Mouse (Mus musculus) heart, embryonic 12.5 days (tissue): ENCODE data around the gene Adgra3. TPM values are rescaled to one million over a fixed set of nuclear protein-coding genes. Genes with fewer than 3 reads are reported as not detected.

ENCODE experiments used
- ATAC-seq: fragments of 200-750 bp; cut with Nextera tagmentation; 2 replicates; pipeline ENCODE4 v1.8.0; 2017; ENCODE audit warnings: moderate TSS enrichment, moderate library complexity; ENCODE audit not compliant: insufficient number of reproducible peaks, low FRiP score
- H3K27ac ChIP-seq: fragments of 300-500 bp; sonication (generic); 2 replicates; pipeline ENCODE4 v1.5.1; 2016; ENCODE audit warnings: mild to moderate bottlenecking, moderate library complexity; ENCODE audit not compliant: poor library complexity, severe bottlenecking
- H3K27me3 ChIP-seq: fragments of 300-500 bp; sonication (generic); replicated peaks from 2 replicates; pipeline ENCODE4 v1.6.1; 2016; ENCODE audit warnings: mild to moderate bottlenecking, moderate library complexity
- H3K36me3 ChIP-seq: fragments of 300-500 bp; sonication (generic); 2 replicates; pipeline ENCODE4 v1.6.1; 2016; ENCODE audit warnings: mild to moderate bottlenecking, moderate library complexity
- H3K4me1 ChIP-seq: fragments of 300-500 bp; sonication (generic); replicated peaks from 2 replicates; pipeline ENCODE4 v1.6.1; 2016; ENCODE audit warnings: mild to moderate bottlenecking
- H3K4me2 ChIP-seq: fragments of 300-500 bp; sonication (generic); 2 replicates; pipeline ENCODE4 v1.6.1; 2016; ENCODE audit warnings: mild to moderate bottlenecking, moderate library complexity
- H3K4me3 ChIP-seq: fragments of 300-500 bp; sonication (generic); 2 replicates; pipeline ENCODE4 v1.5.1; 2016; ENCODE audit warnings: mild to moderate bottlenecking
- H3K9ac ChIP-seq: fragments of 300-500 bp; sonication (generic); 2 replicates; pipeline ENCODE4 v1.6.1; 2016; ENCODE audit warnings: mild to moderate bottlenecking, moderate library complexity
- H3K9me3 ChIP-seq: fragments of 300-500 bp; sonication (generic); replicated peaks from 2 replicates; pipeline ENCODE4 v1.6.1; 2016; ENCODE audit warnings: mild to moderate bottlenecking, moderate library complexity
- WGBS: fragments of 180-500 bp; shearing (Covaris S2); methylation state at CpG from one replicate; pipeline ENCODE4 v1.1.7; 2016; 5-methylcytosine and 5-hydroxymethylcytosine counted together
- polyA plus RNA-seq: library from polyadenylated mRNA; unstranded; fragments of >200 nt; fragmentation: Nextera tagmentation; extraction: Ambion mirVana; gene quantifications from 2 replicates; pipeline ENCODE4 v1.2.1, GENCODE M21; 2016

Adgra3 gene
- polyA plus RNA-seq, 1 experiment from 2014 or later = 28.1 TPM

GRCm38 (mm10) chr5:49974211-49974610 is 84.6 kb downstream of the Adgra3 start:
- peaks cover 42% of the 10 kb centered on the region for H3K36me3 ChIP-seq
- ATAC-seq = no peak

GRCm38 (mm10) chr5:49969660-49970059 is 89.1 kb downstream of the Adgra3 start:
- WGBS = 85% methylated on average over 8 of the region's 8 CpGs
- Histone ChIP-seq H3K9ac (no peak overlapping the region), H3K4me2 (no peak overlapping the region), H3K27ac (no peak overlapping the region), H3K36me3 (peaks cover 35% of the 10 kb centered on the region), H3K4me3 (no peak overlapping the region), H3K27me3 (no peaks in the 10 kb centered on the region), H3K9me3 (no peaks in the 10 kb centered on the region), H3K4me1 (peaks cover 12% of the 10 kb centered on the region)
- no peak for ATAC-seq

More at GRCm38 (mm10) chr5:49974211-49974610, 84.6 kb downstream of the Adgra3 start:
- no peak overlapping the region for H3K4me2 ChIP-seq
- no peak overlapping the region for H3K9ac ChIP-seq
- H3K4me1 ChIP-seq = no peaks in the 10 kb centered on the region
- H3K27ac ChIP-seq = no peak overlapping the region
- H3K9me3 ChIP-seq = no peaks in the 10 kb centered on the region
- H3K4me3 ChIP-seq = no peak overlapping the region
- WGBS = 94% methylated on average over 4 of the region's 4 CpGs
- no peaks in the 10 kb centered on the region for H3K27me3 ChIP-seq

GRCm38 (mm10) chr5:49967726-49968125 is 91.1 kb downstream of the Adgra3 start:
- Histone ChIP-seq H3K9me3 (no peaks in the 10 kb centered on the region), H3K4me1 (peaks cover 12% of the 10 kb centered on the region), H3K36me3 (peaks cover 38% of the 10 kb centered on the region), H3K27me3 (no peaks in the 10 kb centered on the region), H3K9ac (no peak overlapping the region), H3K4me3 (no peak overlapping the region), H3K27ac (no peak overlapping the region), H3K4me2 (no peak overlapping the region)
- 74% methylated on average over 6 of the region's 6 CpGs for WGBS
- ATAC-seq = no peak

GRCm38 (mm10) chr5:49965810-49966209 is 93.0 kb downstream of the Adgra3 start:
- H3K4me2 ChIP-seq = no peak overlapping the region
- H3K4me3 ChIP-seq = no peak overlapping the region
- H3K9me3 ChIP-seq = no peaks in the 10 kb centered on the region
- no peak overlapping the region for H3K9ac ChIP-seq
- WGBS = 48% methylated on average over 8 of the region's 8 CpGs
- no peak for ATAC-seq
- no peak overlapping the region for H3K27ac ChIP-seq
- H3K27me3 ChIP-seq = no peaks in the 10 kb centered on the region
- H3K4me1 ChIP-seq = peaks cover 12% of the 10 kb centered on the region
- H3K36me3 ChIP-seq = peaks cover 41% of the 10 kb centered on the region

- no peak overlapping the region for H3K4me3 ChIP-seq
- WGBS = 82% methylated on average over 20 of the region's 20 CpGs
- no peak overlapping the region for H3K9ac ChIP-seq
- H3K9me3 ChIP-seq = no peaks in the 10 kb centered on the region
- H3K36me3 ChIP-seq = peaks cover 50% of the 10 kb centered on the region
- H3K27me3 ChIP-seq = no peaks in the 10 kb centered on the region
- ATAC-seq = no peak
- H3K27ac ChIP-seq = no peak overlapping the region
- H3K4me2 ChIP-seq = no peak overlapping the region
- peaks cover 11% of the 10 kb centered on the region for H3K4me1 ChIP-seq
Observed at GRCm38 (mm10) chr5:49961478-49962431, 97.1 kb downstream of the Adgra3 start.

- Histone ChIP-seq H3K4me3 (no peak overlapping the region), H3K27ac (no peak overlapping the region), H3K27me3 (no peaks in the 10 kb centered on the region), H3K36me3 (no peaks in the 10 kb centered on the region), H3K4me2 (no peak overlapping the region), H3K9ac (no peak overlapping the region), H3K9me3 (no peaks in the 10 kb centered on the region), H3K4me1 (no peaks in the 10 kb centered on the region)
- ATAC-seq = no peak
- 60% methylated on average over 1 of the region's 1 CpGs for WGBS
Observed at GRCm38 (mm10) chr5:49936354-49936753, 122.5 kb downstream of the Adgra3 start.

GRCm38 (mm10) chr5:49924712-49925111 is 134.1 kb downstream of the Adgra3 start:
- ATAC-seq = no peak
- H3K9ac ChIP-seq = no peak overlapping the region

GRCm38 (mm10) chr5:49915695-49916106 is 143.1 kb downstream of the Adgra3 start:
- 59% methylated on average over 2 of the region's 2 CpGs for WGBS
- no peak for ATAC-seq
- Histone ChIP-seq H3K9me3 (no peaks in the 10 kb centered on the region), H3K27me3 (no peaks in the 10 kb centered on the region), H3K27ac (no peak overlapping the region), H3K4me3 (no peak overlapping the region), H3K4me2 (no peak overlapping the region), H3K4me1 (no peaks in the 10 kb centered on the region), H3K36me3 (no peaks in the 10 kb centered on the region), H3K9ac (no peak overlapping the region)

More at GRCm38 (mm10) chr5:49924712-49925111, 134.1 kb downstream of the Adgra3 start:
- no peaks in the 10 kb centered on the region for H3K36me3 ChIP-seq
- H3K4me1 ChIP-seq = no peaks in the 10 kb centered on the region
- H3K4me3 ChIP-seq = no peak overlapping the region
- no peak overlapping the region for H3K27ac ChIP-seq
- no peak overlapping the region for H3K4me2 ChIP-seq
- no peaks in the 10 kb centered on the region for H3K9me3 ChIP-seq
- no peaks in the 10 kb centered on the region for H3K27me3 ChIP-seq
